10 mouse cellular contexts compared by ENCODE assay signal in the genomic region with DNA sequence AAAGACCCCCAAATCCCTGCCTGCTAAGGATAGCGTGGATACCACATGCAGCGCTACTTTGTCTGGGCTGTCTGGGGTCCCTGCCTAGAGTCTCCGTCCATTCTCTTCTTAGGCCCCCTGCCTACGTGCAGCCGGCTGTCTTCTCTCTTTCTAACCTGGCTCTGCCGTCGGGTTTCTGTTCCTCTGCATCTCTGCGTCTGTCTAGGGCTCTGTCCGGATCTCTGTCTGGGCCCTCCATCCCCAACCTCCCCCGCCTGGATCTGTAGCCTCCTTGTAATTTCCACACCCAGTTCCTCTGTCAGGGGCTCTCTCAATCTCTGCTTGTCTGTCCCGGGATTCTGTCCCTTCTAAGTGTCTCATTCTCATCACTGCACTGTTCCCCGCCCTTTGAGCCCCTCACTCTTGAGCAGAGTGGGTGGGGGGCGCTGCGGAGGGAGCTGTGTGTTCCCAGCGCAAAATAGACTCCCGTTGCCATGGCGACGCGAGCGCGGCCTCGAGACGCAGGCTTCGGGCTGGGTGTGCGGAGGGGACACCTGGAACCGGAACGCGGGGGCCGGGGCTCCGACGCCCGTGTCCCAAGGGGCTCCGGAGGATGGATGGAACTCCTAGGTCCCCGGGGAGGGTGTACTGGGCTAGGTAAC. TPM values are rescaled to one million over a fixed set of nuclear protein-coding genes. Genes with fewer than 3 reads are reported as not detected.
A peak's percentile ranks its signal among the peaks of the same experiment; 100 is the strongest.
DNase-seq lines count a peak whose midpoint lies in the region; ATAC-seq and TF ChIP-seq lines count a peak whose summit lies in the region.
"Had no signal": no experiment of that assay in that cellular context is flagged by ENCODE, and none has a peak within 500 bp of the region (broad histone marks: within the 10 kb centered on the region; RNA-seq: fewer than 3 reads in every experiment).

No protein-coding gene starts in this region.

- no peak for TF ChIP-seq CTCF in layer of hippocampus, adult 2 months (conservative IDR thresholded peaks at IDR 0.05)

- no peak overlapping the region for H3K9ac ChIP-seq in heart, embryonic 14.5 days (ENCODE audit: low read length)
- 0 out of 2 replicates have a peak overlapping the region, but pooled peaks have one; percentile 23 for H3K9ac ChIP-seq in embryonic facial prominence, embryonic 15.5 days
- H3K9ac ChIP-seq in midbrain, embryonic 14.5 days (replicated peaks; ENCODE audit: low read length) = peak overlapping the region; percentile 68
- H3K9ac ChIP-seq: liver, embryonic 15.5 days had no signal

- DNase-seq in heart, adult 8-10 months (ENCODE audit: low spot score) = no peak
- peak; percentile 64 for DNase-seq in ZHBTc4 (ENCODE audit: low read depth, low spot score)
- peak; percentile 82 to 85 for DNase-seq in layer of hippocampus, adult 2 months (ENCODE audit: low spot score in 2 of 2)
- peak; percentile 94 for DNase-seq in midbrain, embryonic 14.5 days
- no peak for DNase-seq in urinary bladder, postnatal 10 days (ENCODE audit: low spot score)
- no peak for DNase-seq in natural killer cell, adult 2 months (ENCODE audit: low spot score in 2 of 2)

- H3K4me1 ChIP-seq in heart, embryonic 14.5 days (ENCODE audit: control insufficient read depth in 2 of 2, insufficient read depth in 2 of 2, low read length in 2 of 2) = peaks cover 2 to 14% of the 10 kb centered on the region in 2 experiments; a peak in 2 of 4 replicates
- H3K4me1 ChIP-seq in embryonic facial prominence, embryonic 15.5 days = peaks cover 30% of the 10 kb centered on the region
- H3K4me1 ChIP-seq in midbrain, embryonic 14.5 days (ENCODE audit: control insufficient read depth, insufficient read depth, low read length) = peaks cover 20% of the 10 kb centered on the region
- H3K4me1 ChIP-seq: liver, embryonic 15.5 days had no signal

- H3K36me3 ChIP-seq in heart, embryonic 14.5 days (ENCODE audit: control insufficient read depth, insufficient read depth, low read length) = no peaks in the 10 kb centered on the region
- no peaks in the 10 kb centered on the region for H3K36me3 ChIP-seq in embryonic facial prominence, embryonic 15.5 days
- H3K36me3 ChIP-seq in midbrain, embryonic 14.5 days (ENCODE audit: control insufficient read depth, insufficient read depth, low read length) = no peaks in the 10 kb centered on the region
- H3K36me3 ChIP-seq: liver, embryonic 15.5 days had no signal

- H3K4me2 ChIP-seq in heart, embryonic 14.5 days (ENCODE audit: low read length) = peak overlapping the region; percentile 63
- peak overlapping the region; percentile 86 for H3K4me2 ChIP-seq in embryonic facial prominence, embryonic 15.5 days (replicated peaks)
- H3K4me2 ChIP-seq in midbrain, embryonic 14.5 days (ENCODE audit: low read length) = peak overlapping the region; percentile 86

- H3K27ac ChIP-seq in heart, embryonic 14.5 days (replicated peaks in 1 of 2; ENCODE audit: control insufficient read depth in 1 of 2, insufficient read depth in 1 of 2, low read depth in 2 of 2, low read length in 2 of 2) = no peak overlapping the region
- no peak overlapping the region for H3K27ac ChIP-seq in embryonic facial prominence, embryonic 15.5 days (replicated peaks)
- peak overlapping the region; percentile 97 for H3K27ac ChIP-seq in layer of hippocampus, adult 2 months
- H3K27ac ChIP-seq in midbrain, embryonic 14.5 days (replicated peaks; ENCODE audit: low read depth, low read length) = peak overlapping the region; percentile 85
- H3K27ac ChIP-seq: liver, embryonic 15.5 days had no signal

- peaks cover 67% of the 10 kb centered on the region for H3K27me3 ChIP-seq in heart, embryonic 14.5 days (ENCODE audit: control insufficient read depth, insufficient read depth, low read length)
- peaks cover 59% of the 10 kb centered on the region for H3K27me3 ChIP-seq in embryonic facial prominence, embryonic 15.5 days
- no peaks in the 10 kb centered on the region for H3K27me3 ChIP-seq in midbrain, embryonic 14.5 days (ENCODE audit: control insufficient read depth, insufficient read depth, low read length)

- ATAC-seq in heart, embryonic 14.5 days (ENCODE audit: insufficient number of reproducible peaks, insufficient read depth, low FRiP score, low read depth) = peak; percentile 5; the same call in 1 of the 2 replicates
- peak; percentile 15; the same call in 1 of the 2 replicates for ATAC-seq in embryonic facial prominence, embryonic 15.5 days (ENCODE audit: insufficient number of reproducible peaks, low FRiP score, low TSS enrichment, low read depth)
- ATAC-seq in midbrain, embryonic 14.5 days (ENCODE audit: low FRiP score, low TSS enrichment) = peak; percentile 69
- ATAC-seq: Patski had no signal

- no peaks in the 10 kb centered on the region for H3K9me3 ChIP-seq in heart, embryonic 14.5 days (ENCODE audit: control insufficient read depth, low read length)
- H3K9me3 ChIP-seq in embryonic facial prominence, embryonic 15.5 days (replicated peaks) = no peaks in the 10 kb centered on the region
- no peaks in the 10 kb centered on the region for H3K9me3 ChIP-seq in midbrain, embryonic 14.5 days (ENCODE audit: control insufficient read depth, low read length)
- H3K9me3 ChIP-seq: liver, embryonic 15.5 days had no signal

- peak overlapping the region; percentile 6 to 30; a peak in 3 of 4 replicates for H3K4me3 ChIP-seq in heart, embryonic 14.5 days (ENCODE audit: control insufficient read depth in 1 of 2, insufficient read depth in 1 of 2, low read depth in 1 of 2, low read length in 2 of 2)
- peak overlapping the region; percentile 46 for H3K4me3 ChIP-seq in embryonic facial prominence, embryonic 15.5 days (replicated peaks)
- peak overlapping the region; percentile 72 for H3K4me3 ChIP-seq in layer of hippocampus, adult 2 months
- H3K4me3 ChIP-seq in midbrain, embryonic 14.5 days (replicated peaks; ENCODE audit: low read depth, low read length) = peak overlapping the region; percentile 64
- H3K4me3 ChIP-seq: liver, embryonic 15.5 days had no signal

- WGBS in heart, embryonic 14.5 days = 2% methylated on average over 33 of the region's 34 CpGs
- WGBS in embryonic facial prominence, embryonic 15.5 days = 1% methylated on average over 34 of the region's 34 CpGs
- under 1% methylated on average over 34 of the region's 34 CpGs for WGBS in midbrain, embryonic 14.5 days

RNA-seq across cellular contexts. Expression of a gene that starts 0.8 kb away (rescaled TPM):
- polyA plus RNA-seq in heart, embryonic 14.5 days (2014; fragmentation: Nextera tagmentation; extraction: Ambion mirVana) = 0.05 TPM in 1 of 2 replicates, not detected in the other
- total RNA-seq in heart, adult 8-10 months (2022) = under 1 TPM in 3 of 4 experiments, not detected in 1; 0.09 to 0.56 (median 0.25) TPM
- polyA plus RNA-seq in embryonic facial prominence, embryonic 15.5 days (2015; fragmentation: Nextera tagmentation; extraction: Ambion mirVana) = 0.43 and 0.99 TPM in 2 replicates
- total RNA-seq in layer of hippocampus, adult 2 months (2021) = 100 to 1,000 TPM; 172 to 204 TPM
- 14.0 and 19.4 TPM in 2 replicates for polyA plus RNA-seq in midbrain, embryonic 14.5 days (2014; fragmentation: Nextera tagmentation; extraction: Ambion mirVana)
- polyA plus RNA-seq: liver, embryonic 15.5 days had no signal

RNA-seq across cellular contexts. Expression of a gene that starts 26.3 kb away (rescaled TPM):
- 4.2 and 4.3 TPM in 2 replicates for polyA plus RNA-seq in heart, embryonic 14.5 days (2014; fragmentation: Nextera tagmentation; extraction: Ambion mirVana)
- total RNA-seq in heart, adult 8-10 months (2022) = 1 to 10 TPM; 5.3 to 6.1 (median 6.0) TPM
- polyA plus RNA-seq in embryonic facial prominence, embryonic 15.5 days (2015; fragmentation: Nextera tagmentation; extraction: Ambion mirVana) = 11.3 and 13.1 TPM in 2 replicates
- 1 to 10 TPM; 4.7 to 5.6 TPM for total RNA-seq in layer of hippocampus, adult 2 months (2021)
- 3.5 and 6.6 TPM in 2 replicates for polyA plus RNA-seq in midbrain, embryonic 14.5 days (2014; fragmentation: Nextera tagmentation; extraction: Ambion mirVana)

RNA-seq across cellular contexts. Expression of a gene that starts 31.3 kb away (rescaled TPM):
- polyA plus RNA-seq in heart, embryonic 14.5 days (2014; fragmentation: Nextera tagmentation; extraction: Ambion mirVana) = 237 and 408 TPM in 2 replicates
- 100 to 1,000 TPM in 1 of 4 experiments, 10 to 100 TPM in 3; 76.2 to 103 (median 88.7) TPM for total RNA-seq in heart, adult 8-10 months (2022)
- polyA plus RNA-seq in embryonic facial prominence, embryonic 15.5 days (2015; fragmentation: Nextera tagmentation; extraction: Ambion mirVana) = 348 and 351 TPM in 2 replicates
- total RNA-seq in layer of hippocampus, adult 2 months (2021) = 100 to 1,000 TPM; 106 to 108 TPM
- 290 and 338 TPM in 2 replicates for polyA plus RNA-seq in midbrain, embryonic 14.5 days (2014; fragmentation: Nextera tagmentation; extraction: Ambion mirVana)

RNA-seq across cellular contexts. Expression of a gene that starts 33.2 kb away (rescaled TPM):
- 1.1 and 1.5 TPM in 2 replicates for polyA plus RNA-seq in heart, embryonic 14.5 days (2014; fragmentation: Nextera tagmentation; extraction: Ambion mirVana)
- total RNA-seq in heart, adult 8-10 months (2022) = 10 to 100 TPM; 52.2 to 62.9 (median 54.4) TPM
- 0.95 and 1.2 TPM in 2 replicates for polyA plus RNA-seq in embryonic facial prominence, embryonic 15.5 days (2015; fragmentation: Nextera tagmentation; extraction: Ambion mirVana)
- 10 to 100 TPM; 13.0 to 13.4 TPM for total RNA-seq in layer of hippocampus, adult 2 months (2021)
- polyA plus RNA-seq in midbrain, embryonic 14.5 days (2014; fragmentation: Nextera tagmentation; extraction: Ambion mirVana) = 0.43 and 0.54 TPM in 2 replicates

RNA-seq across cellular contexts. Expression of a gene that starts 51.0 kb away (rescaled TPM):
- polyA plus RNA-seq in heart, embryonic 14.5 days (2014; fragmentation: Nextera tagmentation; extraction: Ambion mirVana) = 179 and 188 TPM in 2 replicates
- total RNA-seq in heart, adult 8-10 months (2022) = 100 to 1,000 TPM; 453 to 560 (median 508) TPM
- polyA plus RNA-seq in embryonic facial prominence, embryonic 15.5 days (2015; fragmentation: Nextera tagmentation; extraction: Ambion mirVana) = 397 and 411 TPM in 2 replicates
- total RNA-seq in layer of hippocampus, adult 2 months (2021) = 100 to 1,000 TPM; 458 to 462 TPM
- polyA plus RNA-seq in midbrain, embryonic 14.5 days (2014; fragmentation: Nextera tagmentation; extraction: Ambion mirVana) = 149 and 188 TPM in 2 replicates

Comparison
In these comparisons a context has a peak if more than half of its experiments do, and no peak if none do; other contexts are left out.
1. ATAC-seq: peak in every context shown above with its lines; median percentile 69 in midbrain, embryonic 14.5 days; 15 in embryonic facial prominence, embryonic 15.5 days; 5 in heart, embryonic 14.5 days.
2. H3K27ac ChIP-seq: peak in layer of hippocampus, adult 2 months (single experiment) and midbrain, embryonic 14.5 days (single experiment); none in heart, embryonic 14.5 days (0 of 2) and embryonic facial prominence, embryonic 15.5 days (single experiment).
3. H3K4me3 ChIP-seq: peak in every context shown above with its lines; median percentile 72 in layer of hippocampus, adult 2 months; 64 in midbrain, embryonic 14.5 days; 46 in embryonic facial prominence, embryonic 15.5 days; 18 in heart, embryonic 14.5 days.
4. DNase-seq: peak in ZHBTc4 (single experiment), layer of hippocampus, adult 2 months (2 of 2) and midbrain, embryonic 14.5 days (single experiment); none in heart, adult 8-10 months (single experiment), urinary bladder, postnatal 10 days (single experiment) and natural killer cell, adult 2 months (0 of 2).
5. Peak in every context shown above with its lines, with median percentiles within 50 percentile points of each other: H3K4me2 ChIP-seq.